Mouse (Mus musculus) layer of hippocampus, adult 11-12 months (tissue): Measurements from ENCODE around the gene Kcnab1.

Experiments
- DNase-seq: peaks from one replicate; pipeline ENCODE4 v3.0.0; 2022; ENCODE audit warnings: low spot score

Gene Kcnab1

GRCm38 (mm10) chr3:65204356-65205075 lies 95.3 kb downstream of the Kcnab1 start:
- no peak for DNase-seq

- DNase-seq = no peak
Measured at GRCm38 (mm10) chr3:65205539-65206020, 96.4 kb downstream of the Kcnab1 start.

DNA sequence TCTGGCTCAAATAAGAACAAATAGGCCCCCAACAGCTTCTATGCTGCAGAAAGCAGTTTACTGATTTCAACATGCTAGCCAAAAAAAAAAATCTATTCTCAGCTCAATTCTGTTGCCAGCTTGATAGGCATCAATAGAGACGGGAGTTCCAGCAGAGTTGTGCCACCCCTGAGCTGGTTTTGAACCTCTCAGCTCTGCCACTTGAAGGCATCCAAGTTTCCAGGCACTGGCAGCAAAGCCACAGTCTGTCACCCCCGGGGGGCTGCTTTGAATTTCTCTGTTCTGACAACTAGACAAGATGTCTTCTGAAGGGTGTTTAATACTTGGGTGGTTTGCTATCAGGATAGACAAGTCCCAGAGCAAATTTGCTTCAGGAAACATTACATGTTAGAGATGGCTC lies 104.5 kb downstream of the Kcnab1 start:
- no peak for DNase-seq

- no peak for DNase-seq
Measured at GRCm38 (mm10) chr3:65214635-65215034, 105.5 kb downstream of the Kcnab1 start.

GRCm38 (mm10) chr3:65217673-65218579 lies 108.7 kb downstream of the Kcnab1 start:
- no peak for DNase-seq

GRCm38 (mm10) chr3:65220287-65220686 lies 111.1 kb downstream of the Kcnab1 start:
- no peak for DNase-seq

GRCm38 (mm10) chr3:65223635-65224034 lies 114.5 kb downstream of the Kcnab1 start:
- no peak for DNase-seq

DNA sequence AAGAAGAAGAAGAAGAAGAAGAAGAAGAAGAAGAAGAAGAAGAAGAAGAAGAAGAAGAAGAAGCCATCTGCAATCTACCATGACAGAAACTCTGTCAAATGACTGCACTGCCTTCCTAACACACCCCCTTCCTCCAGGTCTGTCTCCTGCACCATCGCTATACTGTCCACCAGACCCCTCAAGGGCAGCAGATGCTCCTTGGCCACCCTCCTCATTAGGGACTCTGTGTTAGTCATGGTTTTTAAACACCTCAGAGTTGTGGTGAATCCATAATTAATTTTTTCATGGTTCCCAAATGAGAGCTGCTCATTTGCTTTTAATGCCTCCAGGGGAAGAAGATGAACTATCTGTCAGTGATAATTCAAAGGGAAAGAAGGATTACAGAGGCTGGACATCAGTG lies 121.8 kb downstream of the Kcnab1 start:
- no peak for DNase-seq

DNA sequence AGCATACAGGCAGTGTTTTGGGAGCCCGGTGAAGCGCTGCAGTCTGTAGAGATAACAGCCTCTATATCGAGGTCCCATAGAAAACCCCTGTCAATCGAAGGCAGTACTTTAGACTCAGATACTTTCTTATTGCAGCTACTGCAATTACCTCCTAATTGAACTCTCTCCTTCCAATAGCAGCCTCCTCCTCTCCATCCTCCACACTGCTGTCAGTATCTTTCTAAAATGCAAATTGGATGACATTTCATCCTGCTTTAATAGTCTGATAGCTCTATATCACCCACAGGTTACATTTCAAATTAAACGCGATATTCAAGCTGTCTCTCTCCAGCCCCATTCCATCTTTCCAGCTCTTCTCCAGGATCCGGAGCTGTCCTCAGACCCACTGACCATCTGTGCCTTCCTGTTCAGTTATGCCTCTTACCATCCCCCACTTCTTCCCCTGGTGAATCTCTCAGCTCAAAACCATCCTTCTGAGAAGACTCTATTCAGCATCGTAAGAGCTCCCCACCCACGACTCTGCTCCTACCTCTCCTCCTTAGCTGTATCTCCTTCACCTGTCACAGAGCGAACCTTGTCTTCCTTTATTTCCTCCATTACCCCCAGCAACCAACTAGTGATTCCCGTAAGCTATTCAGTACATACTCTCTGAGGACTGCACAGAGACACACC lies 122.4 kb downstream of the Kcnab1 start:
- DNase-seq = no peak

DNA sequence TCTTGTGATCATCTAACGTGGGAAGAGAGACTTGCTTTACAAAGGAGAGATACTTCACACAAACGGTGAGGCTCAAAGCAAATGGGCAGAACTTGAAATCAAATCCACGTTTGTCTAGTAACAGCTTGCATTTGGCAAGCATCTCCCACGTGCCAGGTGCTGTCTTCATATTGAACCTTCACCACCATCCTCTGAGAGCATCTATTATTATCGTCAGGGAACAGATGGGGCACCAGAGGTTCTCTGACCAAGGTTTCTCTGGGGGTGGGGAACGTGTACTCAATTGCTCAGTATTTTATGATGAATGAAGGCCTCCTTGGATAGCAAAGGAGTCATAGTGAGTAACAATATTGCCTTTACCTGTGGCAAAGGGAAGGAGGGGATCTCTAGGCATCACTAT lies 139.8 kb downstream of the Kcnab1 start:
- peak; percentile 28 for DNase-seq

GRCm38 (mm10) chr3:65260521-65260920 lies 151.3 kb downstream of the Kcnab1 start:
- DNase-seq = no peak

DNA sequence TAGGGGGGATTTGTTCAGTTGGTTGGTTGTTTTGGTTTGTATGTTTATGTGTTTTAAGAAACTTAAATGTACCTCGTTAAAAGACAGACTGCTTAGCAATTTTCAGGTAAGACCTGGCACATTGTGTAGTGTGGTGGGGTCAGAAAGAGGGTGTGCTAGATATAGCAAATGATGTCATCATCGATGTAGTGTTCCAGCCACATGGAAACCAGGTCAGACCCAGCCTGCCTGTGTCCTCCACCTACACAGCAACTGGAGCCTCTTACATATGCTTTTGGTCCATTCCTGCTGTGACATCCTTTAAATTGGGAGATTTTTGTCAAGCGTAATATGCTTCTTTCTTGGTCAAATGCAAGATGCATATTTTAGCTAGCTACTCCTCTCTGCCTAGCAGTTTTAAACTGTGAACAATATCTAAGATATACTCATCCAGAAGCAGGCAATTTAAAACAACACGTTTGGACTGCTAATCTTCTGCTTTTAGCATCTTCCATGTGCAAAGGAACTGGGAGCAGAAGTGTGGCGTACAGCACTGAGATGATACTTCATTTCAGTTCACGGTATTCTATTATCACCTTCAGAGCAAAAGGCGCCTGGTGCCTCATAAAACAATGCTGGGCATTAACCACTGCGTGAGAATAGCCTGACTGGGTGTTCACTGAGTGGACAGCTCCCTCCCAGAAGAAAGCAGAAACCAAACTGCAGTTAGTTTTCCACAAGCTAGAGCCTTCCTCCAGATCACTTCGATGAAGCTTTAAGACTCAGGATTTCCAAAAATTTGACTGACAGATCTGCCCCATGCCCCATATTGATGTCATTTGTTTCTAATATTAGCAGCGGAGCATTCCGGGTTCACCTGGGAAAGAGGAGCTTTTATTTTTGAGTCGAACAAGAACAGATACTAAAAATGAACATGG lies 153.6 kb downstream of the Kcnab1 start:
- DNase-seq = no peak

DNA sequence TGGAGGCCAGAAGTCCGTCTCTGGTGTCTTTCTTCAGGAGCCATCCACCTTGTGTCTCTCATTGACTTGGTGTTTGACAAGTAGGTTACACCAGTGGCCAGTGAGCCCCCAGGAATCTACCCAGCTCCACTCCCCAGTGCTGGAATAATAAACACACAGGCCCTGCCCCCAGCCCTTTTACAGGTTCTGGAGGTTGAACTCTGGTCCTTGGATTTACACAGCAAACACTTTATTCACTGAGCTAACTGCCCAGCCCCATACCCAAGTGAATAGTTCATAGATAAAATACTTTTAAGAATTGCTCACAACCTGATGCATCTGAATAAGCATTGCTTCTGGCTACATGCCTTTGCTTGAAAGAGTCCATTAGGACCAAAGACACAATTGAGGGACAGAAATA lies 164.1 kb downstream of the Kcnab1 start:
- DNase-seq = no peak

DNA sequence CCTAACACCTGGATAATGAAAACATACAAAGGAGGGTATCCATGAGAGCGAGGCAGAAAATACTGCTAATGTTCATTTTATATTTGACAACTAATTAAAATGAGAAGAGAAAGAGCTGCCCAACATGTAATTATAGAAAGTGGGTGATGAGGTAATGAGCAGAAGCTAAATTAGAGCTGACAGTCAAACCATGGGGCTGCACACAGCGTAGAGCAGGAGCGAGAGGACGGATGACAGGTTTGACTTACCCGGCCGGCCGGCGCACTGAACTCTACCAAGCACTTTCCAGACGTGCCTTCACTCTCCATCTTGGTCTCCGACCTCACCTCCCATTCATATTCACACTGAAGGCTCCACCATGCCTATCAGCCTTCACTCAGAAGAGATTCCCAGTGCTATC lies 168.6 kb downstream of the Kcnab1 start:
- DNase-seq = no peak

DNA sequence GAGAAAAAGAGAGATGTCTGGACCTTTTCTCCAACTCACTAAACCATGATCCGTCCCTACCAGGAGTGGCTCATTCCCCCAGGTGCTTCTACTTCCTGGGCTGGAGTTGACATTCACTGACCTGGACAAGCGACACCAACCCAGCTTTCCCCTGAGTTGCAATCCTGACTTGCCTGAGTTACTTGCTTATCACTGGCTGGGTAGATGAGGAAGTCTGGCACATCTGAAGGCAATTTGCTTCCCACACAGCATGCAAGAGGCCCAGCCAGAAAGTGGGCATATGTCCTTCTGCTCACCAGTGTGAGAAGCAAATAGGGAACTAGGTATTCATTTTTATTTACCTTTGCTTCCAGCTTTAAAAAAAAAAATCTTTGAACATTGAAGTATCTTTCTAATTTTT lies 174.2 kb downstream of the Kcnab1 start:
- DNase-seq = no peak

DNA sequence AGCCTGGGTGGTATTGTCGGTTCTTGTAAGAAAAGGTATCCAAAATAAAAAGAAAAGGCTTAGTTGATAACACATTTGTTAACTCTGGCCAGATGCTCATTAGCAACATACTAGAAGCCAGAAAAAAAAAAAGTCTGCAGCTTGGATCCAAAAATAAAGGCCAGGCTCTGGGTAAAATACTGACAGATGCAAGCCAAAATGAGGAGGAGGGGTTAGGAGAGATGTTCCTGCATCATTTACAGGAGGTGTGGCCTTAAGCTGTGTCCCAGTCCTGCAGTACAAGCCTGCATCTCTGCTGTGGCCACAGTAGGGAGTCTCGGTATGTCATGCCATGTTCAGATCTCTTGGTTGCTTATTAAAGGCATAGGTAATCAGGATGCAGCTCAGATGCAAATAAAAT lies 179.8 kb downstream of the Kcnab1 start:
- DNase-seq = peak; percentile 13

DNA sequence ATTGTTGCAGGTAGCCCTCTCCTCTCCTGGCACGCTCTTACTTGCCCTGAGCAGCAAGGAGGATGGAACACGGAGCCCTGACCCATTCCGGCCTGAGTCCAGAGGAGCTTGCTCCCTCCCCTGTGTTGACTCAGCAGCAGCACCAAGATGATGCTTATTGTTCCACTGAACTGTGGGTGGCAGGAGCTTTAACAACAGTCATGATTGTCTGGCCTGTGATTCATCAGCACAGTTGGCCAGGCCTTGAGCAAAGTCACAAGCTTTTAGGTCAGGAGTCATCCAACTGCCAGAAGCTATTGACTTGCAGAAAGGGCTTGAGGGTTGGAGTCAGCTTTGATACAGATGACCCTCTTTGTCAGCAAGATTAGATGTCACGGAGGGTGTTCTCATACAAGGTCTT lies 187.8 kb downstream of the Kcnab1 start:
- DNase-seq = peak; percentile 43

DNA sequence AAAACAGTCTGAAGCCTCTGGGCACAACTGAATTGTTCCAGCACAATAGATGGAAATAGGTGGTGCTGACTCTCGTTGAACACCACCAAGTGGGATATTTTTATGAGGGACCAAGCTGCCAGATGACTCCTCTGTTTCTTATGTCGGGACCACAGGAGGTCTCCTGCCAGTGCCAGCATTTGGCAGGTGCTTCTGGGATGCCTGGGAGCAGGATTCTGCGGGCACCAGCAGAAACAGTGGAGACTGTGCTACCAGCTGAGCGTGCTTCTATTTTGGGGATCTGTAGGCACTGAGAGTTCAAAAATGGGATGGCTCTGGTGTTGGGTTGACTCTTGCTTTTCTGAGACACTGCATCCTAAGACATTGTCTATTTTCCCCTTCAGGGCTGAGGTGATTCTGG lies 190.0 kb downstream of the Kcnab1 start:
- peak; percentile 34 for DNase-seq

DNA sequence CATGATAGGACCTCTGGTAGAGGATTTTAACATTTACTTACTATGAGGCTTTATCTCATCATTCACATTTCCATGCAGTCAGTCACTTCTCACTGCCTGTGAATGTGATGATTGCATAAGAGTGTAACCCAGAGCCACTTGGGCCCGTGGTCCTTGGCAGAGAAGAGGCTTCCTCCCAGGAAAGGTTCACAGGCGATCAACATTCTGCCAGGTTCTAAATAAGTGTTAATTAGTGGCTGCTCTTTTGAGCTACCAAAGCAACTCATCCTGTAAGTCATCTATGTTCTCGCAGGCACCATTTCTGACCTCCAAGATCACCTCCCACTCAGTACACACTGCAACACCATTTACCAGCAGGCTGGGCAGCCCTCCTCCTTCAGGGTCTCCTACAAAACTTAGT lies 192.3 kb downstream of the Kcnab1 start:
- DNase-seq = no peak

- DNase-seq = peak; percentile 59
Measured at GRCm38 (mm10) chr3:65302559-65302958, 193.4 kb downstream of the Kcnab1 start.

DNA sequence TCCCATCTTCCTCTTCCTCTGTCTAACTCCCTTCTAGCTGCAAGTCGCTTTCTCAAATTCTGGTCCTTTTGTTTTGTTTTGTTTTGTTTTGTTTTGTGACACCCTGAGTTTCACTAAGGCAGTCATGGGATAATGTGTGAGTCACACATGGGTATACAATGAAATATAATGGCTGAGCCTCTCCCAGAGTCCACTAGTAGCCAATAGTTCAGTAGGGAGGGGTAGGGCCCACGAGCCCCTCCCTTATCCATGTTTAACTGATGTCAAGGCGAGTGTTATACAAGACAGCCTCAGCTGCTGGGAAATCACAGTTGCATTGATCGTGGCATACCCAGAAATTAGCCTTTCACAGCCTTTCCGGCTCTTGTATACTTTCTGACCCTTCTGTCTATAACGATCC lies 206.7 kb downstream of the Kcnab1 start:
- DNase-seq = no peak

DNA sequence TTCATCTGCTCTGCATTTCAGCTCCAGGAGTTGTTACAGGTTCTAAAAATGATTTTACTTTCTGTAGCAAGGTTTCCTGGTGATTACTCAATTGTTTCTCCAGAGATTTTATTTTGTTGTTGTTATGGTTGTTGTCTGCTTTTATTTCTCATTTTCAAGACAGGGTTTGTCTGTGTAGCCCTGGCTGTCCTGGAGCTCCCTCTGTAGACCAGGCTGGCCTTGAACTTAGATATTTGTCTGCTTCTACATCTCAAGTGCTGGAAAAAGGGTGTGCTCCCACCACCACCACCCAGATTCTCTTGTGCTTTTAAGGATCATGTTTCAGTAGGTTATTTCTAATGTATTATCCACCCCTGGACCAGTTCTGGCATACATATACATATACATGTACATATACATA lies 207.6 kb downstream of the Kcnab1 start:
- no peak for DNase-seq
